Mouse (Mus musculus): ENCODE data around the gene Slc35g3.

DNA sequence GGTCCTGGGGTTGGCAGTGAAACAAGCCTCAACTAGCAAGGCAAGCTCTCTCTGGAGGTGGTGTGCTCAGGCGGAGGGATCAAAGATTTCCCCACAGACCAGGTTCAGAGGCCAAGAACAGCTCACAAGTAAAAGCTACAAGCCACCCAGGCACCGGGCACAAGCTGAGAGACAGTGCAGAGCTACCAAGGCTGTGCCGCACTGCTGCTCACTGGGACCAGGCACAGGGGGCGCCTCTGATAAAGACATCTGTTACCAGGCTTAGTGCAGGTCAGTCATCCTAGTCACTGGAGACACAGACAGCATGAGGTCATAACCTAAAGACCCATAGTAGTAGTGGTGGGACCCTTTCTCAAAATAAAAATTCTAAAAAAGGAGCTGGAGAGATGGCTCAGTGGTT is 44.8 kb downstream of the Slc35g3 start:
- TF ChIP-seq POLR2A (IDR thresholded peaks at IDR 0.05; ENCODE audit: insufficient read length, low read depth) (no peak), MYOG (IDR thresholded peaks at IDR 0.05; ENCODE audit: control insufficient read depth in 1 of 3, insufficient read depth in 1 of 3, insufficient read length in 2 of 3, low read depth in 2 of 3) (no peak), TCF12 (IDR thresholded peaks at IDR 0.05; ENCODE audit: insufficient read depth, poor library complexity, severe bottlenecking) (no peak), POLR2AphosphoS2 (IDR thresholded peaks at IDR 0.05; ENCODE audit: insufficient read length, low read depth) (no peak), CEBPB (IDR thresholded peaks at IDR 0.05; ENCODE audit: insufficient read depth, poor library complexity, severe bottlenecking) (no peak), USF1 (IDR thresholded peaks at IDR 0.05; ENCODE audit: low read depth) (no peak), MAX (IDR thresholded peaks at IDR 0.05; ENCODE audit: low read depth) (no peak), MYOD1 (IDR thresholded peaks at IDR 0.05; ENCODE audit: control insufficient read depth in 1 of 3, insufficient read length in 2 of 3, low read depth in 2 of 3) (no peak), REST (IDR thresholded peaks at IDR 0.05; ENCODE audit: insufficient read depth, insufficient read length) (no peak), E2F4 (IDR thresholded peaks at IDR 0.05; ENCODE audit: insufficient read depth) (no peak)

Data from myocyte (in vitro differentiated cells).